Mouse (Mus musculus) olfactory bulb, adult 2 months (tissue): ENCODE results near the gene Mapk11.

Source experiments
- CTCF ChIP-seq: fragments of 200-500 bp; IDR thresholded peaks from 2 replicates; pipeline ENCODE4 v1.5.1; 2012; ENCODE audit warnings: low read depth, mild to moderate bottlenecking, low read length, moderate library complexity; ENCODE audit not compliant: insufficient read depth
- POLR2A ChIP-seq: fragments of 200-500 bp; IDR thresholded peaks from 2 replicates; pipeline ENCODE4 v1.6.1; 2012; ENCODE audit warnings: mild to moderate bottlenecking, low read depth, low read length, moderate library complexity; ENCODE audit not compliant: insufficient read depth

DNA sequence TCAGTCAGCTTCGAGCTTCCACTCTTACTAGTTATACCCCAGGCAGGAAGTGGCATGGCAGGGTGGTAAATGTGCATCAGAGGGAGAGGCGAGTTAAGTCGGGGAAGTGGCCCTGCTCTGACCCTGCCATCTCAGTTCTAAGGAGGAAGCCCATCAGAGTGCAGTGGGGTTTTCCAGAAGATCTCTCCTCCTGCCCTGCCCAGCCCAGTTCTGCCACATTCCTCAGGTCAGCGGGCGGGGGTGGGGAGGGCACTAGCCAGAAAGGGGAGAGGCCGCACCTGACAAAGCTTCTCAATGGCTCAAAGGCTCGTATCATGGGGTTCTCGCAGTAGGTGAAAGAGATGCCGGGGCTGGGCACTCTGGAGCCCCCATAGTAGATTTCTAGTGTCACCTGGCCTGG lies 12.0 kb upstream of the Mapk11 start:
- TF ChIP-seq CTCF (no peak), POLR2A (no peak)
